Mouse (Mus musculus) skeletal muscle tissue, postnatal 0 days (tissue): ENCODE measurements around the gene Aven. TPM values are rescaled to one million over a fixed set of nuclear protein-coding genes. Genes with fewer than 3 reads are reported as not detected.

Source experiments
- microRNA-seq, 2 experiments: library from miRNA; unstranded; fragments of <30 nt; microRNA quantifications; one replicate each; pipeline ENCODE4; 2016
- polyA plus RNA-seq: library from polyadenylated mRNA; unstranded; fragments of >200 nt; fragmentation: Nextera tagmentation; extraction: Ambion mirVana; gene quantifications from 2 replicates; pipeline ENCODE4 v1.2.1, GENCODE M21; 2015

Aven gene
- polyA plus RNA-seq = 3.6 and 5.4 TPM in 2 replicates

DNA sequence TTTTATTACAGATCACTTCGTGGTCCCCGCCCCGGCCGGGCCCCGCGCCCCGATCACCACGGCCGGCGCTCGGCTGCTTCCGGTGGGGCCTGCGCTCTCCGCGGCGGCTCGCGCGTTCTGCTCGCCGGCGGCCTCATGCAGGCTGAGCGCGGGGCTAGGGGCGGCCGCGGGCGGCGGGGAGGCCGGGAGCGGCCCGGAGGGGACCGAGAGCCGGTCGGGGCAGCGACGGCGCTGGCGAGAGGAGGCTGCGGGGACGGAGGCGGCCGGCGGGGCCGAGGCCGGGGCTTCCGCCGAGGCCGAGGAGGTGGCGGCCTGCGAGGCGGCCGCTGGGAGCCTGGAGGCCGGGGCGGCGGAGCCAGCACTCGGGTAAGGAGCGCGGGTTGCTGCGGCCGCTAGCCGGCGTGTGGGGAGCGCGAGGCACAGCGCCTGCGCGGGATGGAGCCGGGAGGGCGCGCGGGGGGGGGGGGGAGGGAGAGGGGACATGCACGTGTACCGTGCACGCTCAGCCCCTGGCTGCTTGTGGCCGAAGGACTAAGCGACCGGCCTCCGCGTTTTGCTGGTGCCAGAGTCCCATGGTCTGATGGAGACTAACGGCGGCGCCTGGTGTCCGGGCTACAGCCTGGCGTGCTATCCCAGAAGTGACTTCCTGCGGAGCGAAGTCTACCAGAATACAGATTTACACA, at the start of gene Aven:
Gene Aven, plus strand, starts transcription at position 109 of the 683 bp plus-strand sequence.

DNA sequence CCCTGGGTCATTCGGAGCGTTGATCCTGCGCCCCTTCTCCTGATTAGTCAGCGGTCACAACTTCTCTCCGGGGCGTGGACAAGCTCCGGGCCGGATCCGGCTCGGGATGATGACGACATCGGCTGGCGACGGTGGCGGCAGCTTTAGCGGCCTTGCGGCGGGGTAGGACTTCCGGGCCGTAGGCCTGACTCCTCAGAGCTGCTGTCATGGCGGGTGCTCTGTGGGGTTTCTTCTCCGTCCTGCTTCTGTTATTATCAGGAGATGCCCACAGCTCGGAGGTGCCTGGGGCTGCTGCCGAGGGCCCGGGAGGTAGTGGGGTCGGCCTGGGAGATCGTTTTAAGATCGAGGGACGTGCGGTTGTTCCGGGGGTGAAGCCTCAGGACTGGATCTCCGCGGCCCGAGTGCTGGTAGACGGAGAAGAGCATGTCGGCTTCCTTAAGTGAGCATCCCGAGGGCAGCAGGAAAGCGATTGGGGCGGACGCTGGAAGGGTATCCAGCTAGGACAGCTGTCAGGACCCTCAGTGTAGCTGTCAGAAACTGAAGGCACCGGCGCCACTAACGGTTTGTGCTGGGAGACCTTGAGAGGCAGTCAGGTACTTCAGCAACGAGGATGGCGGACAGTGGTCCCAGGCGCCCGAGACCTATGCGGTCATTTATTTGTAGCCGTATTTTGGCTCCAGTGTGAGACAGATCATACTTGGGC, 37.8 kb upstream of the Aven start, which contains the start of gene Emc7:
Gene Emc7, plus strand, starts transcription at position 136 of the 703 bp plus-strand sequence.

DNA sequence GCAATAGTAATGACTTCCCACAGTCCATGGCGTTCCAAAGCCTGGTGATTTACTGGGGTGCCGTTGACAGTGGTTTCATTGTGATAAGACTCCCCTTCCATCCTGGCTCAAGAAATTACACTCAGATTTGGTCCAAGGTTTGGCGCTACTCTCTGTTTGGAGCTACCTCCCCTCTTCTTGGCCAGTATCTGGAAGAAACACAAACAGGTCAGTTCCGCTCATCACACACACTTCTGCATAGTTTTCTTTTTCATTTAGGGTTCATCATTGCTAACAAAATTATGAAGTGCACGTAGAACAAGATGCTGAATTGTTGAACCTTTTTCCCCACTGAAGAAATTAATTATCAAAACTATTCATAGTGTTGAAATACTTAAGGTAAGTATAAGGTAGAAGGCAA, 12.1 kb upstream of the Aven start, which contains the start of gene Chrm5:
Gene Chrm5, minus strand, starts transcription at position 101 of the 400 bp plus-strand sequence.

Small RNAs within 50 kb of the gene (microRNA-seq; reads per million reads assigned to microRNA genes)
- 0 reads per million in 2 experiments for gene Gm44374

Other genes starting within 250 kb of the Aven start
- not detected in 2 replicates for gene Nutm1, start 233.7 kb upstream of the Aven start, polyA plus RNA-seq
- gene Nop10, start 231.0 kb upstream of the Aven start, polyA plus RNA-seq = 117 and 122 TPM in 2 replicates
- 6.3 and 8.6 TPM in 2 replicates for gene Slc12a6, start 227.1 kb upstream of the Aven start, polyA plus RNA-seq
- not detected in 2 replicates for gene Gm21985, start 226.7 kb upstream of the Aven start, polyA plus RNA-seq
- 99.7 and 104 TPM in 2 replicates for gene Emc4, start 124.9 kb upstream of the Aven start, polyA plus RNA-seq
- gene Katnbl1, start 113.8 kb upstream of the Aven start, polyA plus RNA-seq = 22.0 and 23.5 TPM in 2 replicates
- gene Emc7, start 38.0 kb upstream of the Aven start, polyA plus RNA-seq = 22.4 and 23.2 TPM in 2 replicates
- gene Chrm5, start 12.2 kb upstream of the Aven start, polyA plus RNA-seq = not detected in 2 replicates